Mouse (Mus musculus) layer of hippocampus, postnatal 14 days (tissue): ENCODE measurements around the gene Sez6l. TPM values are rescaled to one million over a fixed set of nuclear protein-coding genes. Genes with fewer than 3 reads are reported as not detected.

Source experiments
- DNase-seq, 2 experiments: peaks; one replicate each; pipeline ENCODE4 v3.0.0; 2021 to 2022; ENCODE audit warnings: low spot score in 2 of 2, mixed read lengths in 1 of 2
- total RNA-seq, 2 experiments: library from RNA; stranded (reverse); gene quantifications; 2 replicates each; pipeline ENCODE4 v1.2.3; 2021

The Sez6l gene
- total RNA-seq, 2 experiments from 2014 or later, result 202 to 218 TPM

DNA sequence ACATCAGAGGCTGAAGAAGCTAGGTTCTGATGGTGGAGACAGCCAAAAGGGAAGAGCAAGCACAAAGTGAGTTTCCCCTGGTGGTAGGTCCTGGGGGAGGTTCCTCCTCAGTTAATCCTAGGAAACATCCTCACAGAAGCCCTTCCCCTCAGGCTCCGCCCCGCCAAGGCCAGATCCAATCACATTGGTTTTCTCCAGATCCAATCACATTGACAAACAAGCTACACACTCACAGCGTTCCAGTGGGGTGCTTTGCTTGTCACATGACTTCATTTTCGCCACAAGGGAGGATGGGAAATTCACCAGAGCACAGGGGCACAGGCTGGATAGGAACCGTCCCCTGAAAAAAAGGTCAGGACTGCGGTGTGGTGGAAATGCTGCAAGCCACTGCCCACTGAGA is 9.1 kb upstream of the Sez6l start:
- no peak for DNase-seq

DNA sequence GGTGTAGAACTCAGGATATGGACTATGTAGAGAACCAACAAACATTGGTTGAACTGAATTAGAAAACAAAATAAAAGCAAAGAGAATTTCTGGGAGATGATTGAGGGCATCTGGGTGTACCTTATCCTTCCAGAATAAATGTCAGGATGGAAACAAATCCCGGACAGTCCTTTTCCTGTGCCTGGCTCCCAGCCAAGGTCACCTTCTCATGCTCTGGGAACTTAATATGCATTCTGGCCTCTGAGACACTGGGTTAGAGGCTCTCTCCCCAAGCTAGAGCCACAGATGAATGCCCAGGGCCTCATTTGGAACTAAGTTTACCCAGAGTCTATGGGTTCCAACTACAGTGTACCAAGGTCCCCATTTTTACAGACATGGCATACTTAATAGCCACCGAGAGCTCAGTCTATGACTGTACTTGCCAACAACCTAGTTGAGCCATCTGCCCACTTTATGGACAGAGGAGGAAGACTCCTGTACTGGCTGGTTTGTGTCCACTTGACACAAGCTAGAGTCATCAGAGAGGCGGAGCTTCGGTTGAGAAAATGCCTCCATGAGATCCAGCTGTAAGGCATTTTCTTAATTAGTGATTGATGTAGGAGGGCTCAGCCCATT is 7.3 kb upstream of the Sez6l start:
- DNase-seq, result no peak

DNA sequence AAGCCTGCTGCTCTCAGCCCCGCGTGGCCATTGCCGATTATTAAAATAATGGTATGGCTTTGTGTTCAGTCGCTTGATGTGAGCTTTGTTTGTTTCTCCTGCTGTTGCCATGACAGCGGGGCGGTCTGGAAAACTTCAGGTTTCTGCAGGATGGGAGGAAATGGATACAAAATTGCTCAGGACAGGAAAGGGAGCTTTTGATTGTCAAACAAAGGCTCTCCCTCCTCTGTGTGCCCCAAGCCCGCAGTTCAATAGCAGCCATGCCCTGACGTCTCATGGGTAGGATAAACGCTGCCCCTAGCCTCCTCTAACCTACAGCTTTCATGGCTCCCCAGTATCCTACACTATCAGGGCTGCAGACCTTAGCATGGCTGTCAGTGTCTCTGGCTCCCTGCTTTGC is 6.3 kb upstream of the Sez6l start:
- DNase-seq, result no peak

DNA sequence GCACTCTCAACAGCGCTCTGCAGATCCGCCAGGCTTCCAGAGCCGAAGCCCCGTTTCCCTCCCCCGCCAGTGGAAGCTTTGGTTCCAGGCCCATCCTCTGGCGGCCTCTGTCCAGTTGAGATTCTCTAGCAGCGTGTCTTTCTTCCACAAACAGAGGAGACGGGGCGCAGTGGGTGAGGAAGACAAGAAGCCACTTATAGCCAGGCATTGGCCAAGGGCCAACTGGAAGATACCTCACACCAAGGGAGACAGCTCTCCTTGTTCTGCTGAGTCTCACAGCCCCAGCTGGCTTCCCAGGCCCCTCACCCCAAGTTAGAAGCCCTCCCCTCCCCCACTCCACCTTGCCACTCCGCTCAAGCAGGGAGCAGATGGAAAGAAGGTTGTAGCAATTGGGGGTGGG is 765 bp upstream of the Sez6l start:
- DNase-seq, result peak; percentile 69 to 77

DNA sequence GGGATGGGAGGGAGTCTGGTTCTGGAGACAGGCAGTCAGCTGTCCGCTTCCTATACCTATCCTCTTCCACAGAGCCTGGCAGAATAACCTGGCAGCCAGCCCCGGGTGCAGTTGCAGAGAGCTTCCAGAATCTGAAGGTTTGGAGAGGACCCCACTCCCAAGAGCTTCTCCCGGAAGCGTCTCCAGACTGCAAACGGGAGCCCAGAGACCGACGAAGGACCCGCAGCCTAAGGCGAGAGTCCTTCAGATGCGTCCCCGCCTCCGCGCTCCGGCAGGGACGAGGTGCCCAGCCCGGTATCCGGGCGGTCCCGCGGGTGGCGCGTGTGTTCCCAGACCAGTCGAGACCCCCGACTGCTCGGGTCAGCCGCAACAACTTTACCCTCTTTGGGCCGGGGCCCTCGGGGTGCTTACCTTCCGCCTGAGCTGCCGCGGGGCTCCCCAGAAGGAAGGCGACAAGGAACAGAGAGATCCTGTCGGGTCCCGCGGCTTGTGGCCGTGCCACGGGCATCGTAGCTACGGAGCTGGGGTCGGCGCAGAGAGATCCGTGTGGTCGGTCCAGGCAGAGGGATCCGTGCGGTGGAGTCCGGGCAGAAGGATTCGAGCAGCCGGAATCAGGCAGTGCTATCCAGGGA is 508 bp downstream of the Sez6l start:
- DNase-seq, result peak in 1 of 2 experiments; percentile 61

DNA sequence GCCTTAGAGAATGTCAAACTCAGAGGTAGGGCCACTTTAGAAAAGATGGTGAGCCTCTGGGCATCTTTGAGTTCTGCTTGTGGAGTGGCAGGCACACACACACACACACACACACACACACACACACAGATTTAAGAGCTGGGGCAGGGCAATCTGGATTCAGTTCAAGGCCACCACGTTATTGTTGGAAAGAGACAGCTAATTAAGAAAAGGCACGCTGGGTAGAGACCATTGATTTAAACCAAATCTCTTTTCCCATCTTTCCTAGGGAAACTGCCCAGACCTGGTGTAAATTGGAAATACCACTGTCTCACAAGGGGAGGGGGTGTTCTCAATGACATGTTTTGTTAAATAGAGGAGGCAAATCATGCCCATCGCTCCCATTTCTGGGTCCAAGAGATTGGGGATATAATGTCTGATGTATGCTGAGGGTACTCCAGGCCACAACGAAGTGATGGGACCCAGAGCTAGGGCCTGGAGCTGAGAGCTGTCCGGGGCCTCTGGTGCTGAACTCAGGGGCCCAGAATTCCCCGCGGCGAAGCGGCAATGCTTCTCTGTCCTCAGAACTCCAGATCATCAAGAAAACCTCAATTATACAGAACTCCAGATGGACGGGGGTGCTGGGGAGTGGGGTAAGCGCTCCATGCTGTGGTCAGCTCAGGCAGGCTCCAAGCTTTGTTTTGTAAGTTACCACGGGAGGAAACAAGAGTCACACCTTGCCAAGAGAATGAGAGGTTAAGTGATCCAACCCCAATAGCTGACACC is 1.7 kb downstream of the Sez6l start:
- DNase-seq, result no peak

DNA sequence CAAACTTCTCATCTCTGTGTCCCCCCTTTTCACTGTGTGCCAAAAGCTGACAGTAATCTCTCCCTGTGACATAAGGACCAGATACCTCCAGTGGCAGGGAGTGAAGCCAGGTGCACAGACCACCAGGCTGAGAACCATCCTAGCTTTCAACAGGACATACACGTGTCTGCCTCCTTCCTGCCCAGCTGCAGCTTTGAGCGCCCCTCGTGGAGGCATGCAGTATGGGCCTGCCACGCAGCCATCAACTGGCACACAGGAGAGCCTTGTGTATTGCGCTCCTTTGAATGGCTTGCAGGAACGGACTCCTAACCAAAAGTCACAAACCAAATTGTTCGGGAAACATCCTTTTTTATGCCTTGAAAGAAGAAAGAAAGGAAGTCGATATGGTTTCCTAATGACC is 3.1 kb downstream of the Sez6l start:
- DNase-seq, result peak; percentile 79 to 90

DNA sequence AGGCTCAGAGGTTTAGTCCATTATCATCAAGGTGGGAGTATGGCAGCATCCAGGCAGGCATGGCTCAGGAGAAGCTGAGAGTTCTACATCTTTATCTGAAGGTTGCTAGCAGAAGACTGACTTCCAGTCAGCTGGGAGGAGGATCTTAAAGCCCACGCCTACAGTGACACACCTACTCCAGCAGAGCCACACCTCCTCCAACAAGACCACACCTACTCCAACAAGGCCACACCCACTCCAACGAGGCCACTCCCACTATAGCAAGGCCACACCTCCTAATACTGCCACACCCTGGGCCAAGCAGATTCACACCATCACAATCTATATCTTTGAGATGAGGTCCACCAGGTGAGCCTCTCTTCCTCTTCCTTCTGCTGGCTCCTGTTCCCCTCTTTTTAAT is 4.8 kb downstream of the Sez6l start:
- no peak for DNase-seq

DNA sequence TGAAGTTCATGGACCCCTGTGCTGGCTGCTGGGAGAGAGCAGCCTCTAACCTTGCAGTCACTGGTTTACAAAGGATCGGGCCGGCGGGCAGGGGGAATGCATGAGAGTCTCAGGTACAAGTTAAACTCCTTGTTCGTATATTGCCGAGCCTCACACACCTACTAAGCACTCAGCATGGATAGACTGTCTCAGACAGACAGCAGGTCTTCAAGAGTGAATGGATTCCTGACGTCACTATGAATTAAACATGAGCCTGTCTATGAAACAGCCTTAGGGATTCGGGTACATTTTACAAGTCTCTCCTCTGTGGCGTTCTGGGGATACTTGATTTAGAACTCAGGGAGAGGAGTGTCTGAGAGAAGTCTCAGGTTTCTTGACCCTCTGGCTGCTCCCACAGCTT is 11.5 kb downstream of the Sez6l start:
- no peak for DNase-seq

DNA sequence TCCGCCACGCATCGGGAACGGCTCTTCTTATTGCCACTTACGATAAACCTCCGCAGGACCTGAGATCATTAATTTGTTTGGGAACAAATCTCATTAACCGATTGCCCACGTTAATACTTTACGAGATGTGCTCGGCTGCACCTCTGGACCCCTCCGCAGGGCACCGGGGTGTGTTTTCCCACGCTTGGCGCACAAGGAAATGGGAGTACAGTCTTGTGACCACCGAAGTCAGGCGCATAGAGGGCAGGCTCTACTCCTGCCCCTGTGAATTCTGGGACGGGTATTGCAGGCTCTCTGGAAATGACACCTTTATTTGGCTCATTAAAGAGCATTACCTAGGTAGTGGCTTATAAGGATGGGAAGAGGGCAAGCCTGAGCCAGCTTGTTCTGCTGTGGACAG is 11.9 kb downstream of the Sez6l start:
- no peak for DNase-seq

DNA sequence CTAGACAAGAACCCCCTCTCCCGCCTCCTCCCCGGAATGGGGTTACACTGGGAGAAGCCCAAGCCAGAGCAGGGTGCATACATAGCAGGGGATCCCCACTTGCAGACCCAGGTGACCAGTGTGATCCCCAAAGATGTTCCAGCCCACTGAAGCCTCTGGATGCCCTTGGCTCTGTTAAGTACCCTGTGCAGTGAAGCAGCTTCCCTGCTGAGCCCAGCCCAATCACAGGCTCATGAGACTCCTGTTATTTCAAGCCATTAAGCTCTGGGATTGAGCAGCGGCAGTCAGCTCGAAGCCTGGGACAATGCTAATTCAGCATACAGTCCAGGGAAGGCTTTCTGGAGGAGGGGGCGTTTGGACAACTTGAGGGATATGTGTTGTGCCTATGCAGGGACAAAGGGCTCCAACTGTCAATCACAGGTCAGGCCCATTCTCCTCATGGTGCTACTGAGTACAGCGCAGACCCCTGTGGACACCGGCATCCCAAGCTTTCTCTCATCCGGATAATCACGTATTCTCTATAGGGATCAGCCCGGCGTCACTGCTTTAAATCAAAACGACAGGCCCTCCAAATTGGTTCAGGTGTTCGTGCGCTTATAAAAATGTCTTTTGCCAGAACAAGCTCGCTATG is 16.0 kb downstream of the Sez6l start:
- no peak for DNase-seq

DNA sequence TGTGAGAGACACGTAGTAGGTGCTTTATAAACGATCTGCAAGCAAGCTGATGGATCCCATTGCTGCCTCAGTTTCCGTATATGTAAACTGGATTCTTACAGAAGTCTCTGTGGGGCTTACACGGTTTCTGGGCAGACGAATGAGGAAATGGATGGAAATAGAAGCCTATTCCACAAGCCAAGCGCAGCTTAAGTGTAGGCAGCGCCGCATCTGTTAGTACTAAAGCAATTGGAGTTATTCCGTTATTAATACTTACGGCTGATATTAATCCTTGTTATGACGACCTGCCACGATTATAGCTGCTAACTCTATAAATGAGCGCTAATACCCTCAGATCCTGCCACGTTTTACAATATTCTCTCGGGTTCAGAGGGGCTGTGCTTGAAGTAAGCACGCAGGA is 16.8 kb downstream of the Sez6l start:
- DNase-seq, result peak in 1 of 2 experiments; percentile 68

DNA sequence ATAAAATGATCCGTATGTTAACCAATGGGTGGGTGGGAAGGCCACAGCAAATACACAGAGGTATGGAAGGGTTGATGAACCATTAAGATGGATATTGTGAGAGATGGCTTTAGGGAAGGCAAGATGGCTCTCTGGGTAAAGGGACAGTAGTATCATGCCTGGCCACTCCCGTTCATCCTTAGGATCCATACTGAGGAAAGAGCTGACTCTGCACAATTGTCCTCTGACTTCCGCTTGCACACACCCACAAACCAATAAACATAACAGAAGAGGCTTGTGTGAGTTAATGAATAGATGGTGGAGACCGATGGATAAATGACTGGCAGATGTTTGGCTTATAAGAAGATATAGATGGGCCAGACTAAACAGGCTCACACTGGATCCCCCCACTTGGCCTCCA is 19.6 kb downstream of the Sez6l start:
- DNase-seq, result no peak

DNA sequence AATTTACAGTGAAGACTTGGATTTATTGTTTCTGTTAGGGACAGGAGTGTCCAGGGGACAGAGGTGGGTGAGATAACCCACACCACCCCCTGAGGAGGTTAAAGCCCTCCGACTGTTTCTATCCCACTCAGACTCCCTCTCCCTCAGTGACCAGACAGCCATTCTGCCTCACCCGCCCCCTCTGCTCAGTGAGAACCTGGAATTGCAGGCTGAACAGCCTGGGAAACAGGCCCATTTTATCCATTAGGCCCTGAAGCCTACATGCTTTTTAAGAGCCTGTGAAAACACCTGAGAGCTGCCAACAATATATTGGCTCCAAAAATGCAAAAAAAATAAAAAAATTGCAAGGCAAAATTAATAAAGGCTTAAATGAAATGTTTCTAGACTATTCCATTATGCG is 20.3 kb downstream of the Sez6l start:
- DNase-seq, result no peak

DNA sequence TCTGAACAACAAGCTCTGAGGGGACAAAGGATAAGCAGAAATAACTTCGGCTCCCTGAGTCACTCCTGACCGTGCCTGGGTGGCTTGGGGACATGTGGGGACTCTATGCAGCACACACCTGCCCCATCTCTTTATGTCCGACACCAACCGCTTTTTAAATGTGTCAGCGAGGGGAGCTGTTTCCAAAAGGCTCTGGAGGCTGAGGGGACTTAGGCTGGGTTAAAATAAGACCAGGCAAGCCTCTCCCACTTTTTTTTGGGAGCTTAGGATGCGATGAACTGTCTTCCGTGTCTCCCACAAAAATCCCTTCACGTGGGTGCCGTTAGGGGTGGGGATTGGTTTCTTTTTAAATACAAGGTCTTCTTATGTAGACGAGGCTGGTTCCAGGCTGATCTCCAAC is 22.5 kb downstream of the Sez6l start:
- no peak for DNase-seq

DNA sequence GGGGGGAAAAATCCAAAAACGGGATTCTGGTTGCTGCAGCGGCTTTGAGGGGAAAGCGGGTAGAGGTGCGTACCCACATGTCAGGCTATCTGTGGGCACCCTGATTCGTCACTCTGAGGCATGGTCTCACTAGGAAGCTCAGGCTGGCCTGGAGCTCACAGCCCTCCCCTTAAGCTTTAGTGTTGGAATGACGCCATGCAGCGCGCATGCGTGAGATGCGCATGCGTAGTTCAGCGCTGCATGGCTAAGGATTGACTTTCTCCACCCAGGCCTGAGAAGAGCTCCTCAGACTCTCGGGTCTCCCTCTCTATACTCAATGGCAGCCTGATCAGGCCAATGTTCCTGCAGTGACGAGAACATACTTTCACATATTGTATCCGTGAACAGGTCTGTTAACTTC is 24.2 kb downstream of the Sez6l start:
- no peak for DNase-seq

DNA sequence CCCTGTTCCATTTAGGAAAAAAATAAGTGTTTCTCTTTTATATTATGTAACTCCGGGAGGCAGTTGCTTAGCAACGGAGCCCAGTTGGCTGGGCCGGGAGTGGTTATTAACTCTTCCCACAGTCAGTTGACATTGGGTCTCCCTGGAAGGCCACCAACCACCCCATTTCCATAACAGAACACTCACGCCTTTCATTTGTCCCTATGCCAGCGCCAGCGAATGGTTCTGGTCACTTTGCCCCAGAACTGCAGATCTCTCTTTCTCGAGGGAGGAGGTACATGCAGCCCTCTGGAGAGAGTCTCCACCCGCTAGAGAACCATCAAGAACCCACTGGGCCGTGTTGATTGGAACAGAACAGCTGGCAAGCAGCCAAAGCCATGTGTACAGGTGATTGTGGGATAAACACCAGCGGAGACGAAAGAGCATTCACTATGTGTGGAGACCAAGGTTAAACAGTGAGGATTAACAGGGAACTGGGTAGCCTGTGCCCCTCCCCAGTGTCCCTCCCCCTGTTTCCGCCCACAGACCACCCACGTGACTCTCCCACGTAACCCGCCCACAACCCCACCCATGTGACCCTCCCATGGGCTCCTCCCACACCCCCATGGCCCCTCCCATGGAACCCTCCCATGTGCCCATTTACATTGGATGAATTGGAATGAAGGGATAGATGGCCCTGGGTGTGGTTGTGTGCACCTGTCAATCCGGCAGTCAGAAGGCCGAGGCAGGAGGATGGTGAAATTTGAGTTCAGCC is 24.8 kb downstream of the Sez6l start:
- DNase-seq, result peak; percentile 76 to 87

DNA sequence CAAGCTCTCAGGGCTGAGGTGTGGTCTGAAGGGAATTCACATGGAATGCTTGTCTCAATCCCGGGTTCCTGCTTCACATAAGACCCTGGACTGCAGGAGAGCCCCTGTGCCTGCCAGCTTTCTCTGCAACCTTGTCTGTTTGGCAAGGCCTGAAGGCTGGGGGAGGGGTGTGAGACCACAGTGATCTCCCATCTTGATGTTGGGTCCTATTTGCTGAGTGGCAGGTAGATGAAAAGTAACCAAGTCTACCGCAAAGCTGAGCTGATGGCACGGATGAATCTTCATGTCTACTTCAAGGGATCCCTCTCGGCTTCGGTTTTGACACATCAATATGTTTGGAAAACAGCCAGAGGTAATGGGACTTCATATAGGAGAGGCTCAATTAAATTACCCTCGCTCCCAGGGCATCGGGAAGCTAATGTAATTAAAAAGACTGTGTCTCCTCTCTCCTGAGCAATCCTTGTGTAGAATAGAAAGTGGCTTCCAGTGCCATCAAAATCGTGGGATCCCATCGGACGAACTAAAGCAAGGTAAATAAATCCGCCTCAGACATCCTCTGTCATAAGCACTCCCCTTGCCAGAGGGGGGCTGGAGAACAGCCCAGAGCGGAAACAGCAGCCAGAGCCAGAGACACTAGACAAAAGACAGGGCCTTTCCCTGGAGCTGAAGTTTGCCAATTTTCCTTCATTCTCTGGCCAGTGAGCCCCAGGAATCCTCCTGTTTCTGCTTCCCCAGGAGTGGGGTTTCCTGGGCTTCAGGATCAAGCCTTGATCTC is 28.0 kb downstream of the Sez6l start:
- DNase-seq, result peak in 1 of 2 experiments; percentile 73

DNA sequence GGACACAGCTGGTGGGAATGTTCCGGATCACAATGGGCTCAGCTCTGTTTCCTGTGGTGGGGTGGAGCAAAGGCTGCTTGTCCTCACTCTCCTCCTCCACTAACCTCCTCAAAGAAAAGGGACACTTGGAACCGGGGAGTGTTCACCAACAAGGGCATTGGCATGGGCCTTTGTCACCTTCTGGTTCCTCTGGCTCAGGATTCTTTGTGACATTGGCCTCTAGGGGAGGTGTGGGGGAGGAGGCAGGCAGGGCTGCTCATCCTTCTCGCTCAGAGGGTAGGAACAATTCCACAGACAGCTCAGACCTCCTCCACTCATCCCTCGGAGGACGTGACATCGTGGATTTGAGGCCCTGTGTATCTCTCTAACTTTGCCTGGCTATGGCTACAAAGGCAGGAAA is 30.2 kb downstream of the Sez6l start:
- no peak for DNase-seq

DNA sequence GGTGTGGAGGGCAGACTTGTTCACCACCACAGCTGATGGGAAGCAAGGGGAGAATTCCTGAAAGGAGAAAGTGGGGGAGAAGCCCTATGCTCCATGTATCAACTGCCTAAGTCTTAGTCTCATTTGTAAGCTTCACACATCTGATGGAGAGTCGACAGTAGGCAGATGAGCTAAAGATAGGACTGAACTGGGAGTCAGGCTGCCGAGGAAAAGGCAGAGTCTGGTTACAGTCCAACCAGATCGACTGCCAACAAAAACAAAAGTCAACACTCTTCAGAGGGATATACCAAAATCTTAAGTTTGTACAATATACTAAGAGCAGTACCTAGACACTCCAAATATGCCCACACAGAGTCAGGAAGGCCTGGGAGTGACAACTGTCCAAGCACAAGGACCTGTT is 38.7 kb downstream of the Sez6l start:
- DNase-seq, result no peak

DNA sequence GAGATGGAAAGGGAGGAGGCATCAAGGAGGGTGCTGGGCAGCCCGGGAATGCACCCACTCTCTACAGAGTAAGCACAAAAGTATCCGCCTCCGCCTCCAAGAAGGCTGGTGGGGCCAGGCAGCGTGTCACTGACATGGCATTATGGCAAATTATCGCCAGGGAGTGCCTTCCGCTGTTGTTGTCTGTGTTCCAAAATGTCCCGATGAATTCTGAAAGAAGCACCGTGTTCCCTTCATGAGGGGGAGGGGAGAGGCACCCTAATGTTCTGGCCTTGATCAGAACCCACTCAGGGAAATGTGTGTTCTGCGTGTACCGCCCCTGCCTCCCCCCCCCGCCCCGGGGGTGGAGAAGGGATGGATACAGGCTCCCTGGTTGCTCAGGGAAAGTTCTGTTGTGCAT is 41.1 kb downstream of the Sez6l start:
- peak in 1 of 2 experiments; percentile 57 for DNase-seq
